Mouse (Mus musculus) intestine, postnatal 0 days (tissue): ENCODE data around the gene Cfd. TPM values are rescaled to one million over a fixed set of nuclear protein-coding genes. Genes with fewer than 3 reads are reported as not detected.

ENCODE experiments used
- ATAC-seq: fragments of 200-750 bp; cut with Nextera tagmentation; 2 replicates; pipeline ENCODE4 v1.8.0; 2017; ENCODE audit warnings: mild to moderate bottlenecking, moderate TSS enrichment, moderate library complexity
- H3K27ac ChIP-seq: fragments of 300-500 bp; sonication (generic); 2 replicates; pipeline ENCODE4 v1.5.1; 2014; ENCODE audit warnings: mild to moderate bottlenecking, low read depth, low read length, moderate library complexity
- H3K27me3 ChIP-seq: fragments of 300-500 bp; sonication (generic); replicated peaks from 2 replicates; pipeline ENCODE4 v1.6.1; 2014; ENCODE audit warnings: low read length, mixed read lengths; ENCODE audit not compliant: control insufficient read depth, insufficient read depth
- H3K36me3 ChIP-seq: fragments of 300-500 bp; sonication (generic); 2 replicates; pipeline ENCODE4 v1.6.1; 2014; ENCODE audit warnings: mild to moderate bottlenecking, moderate library complexity; ENCODE audit not compliant: control insufficient read depth, insufficient read depth
- H3K4me1 ChIP-seq: fragments of 300-500 bp; sonication (generic); replicated peaks from 2 replicates; pipeline ENCODE4 v1.6.1; 2014; ENCODE audit warnings: antibody characterized with exemption, low read length, mixed read lengths; ENCODE audit not compliant: control insufficient read depth, insufficient read depth
- H3K4me2 ChIP-seq: fragments of 300-500 bp; sonication (generic); replicated peaks from 2 replicates; pipeline ENCODE4 v1.6.1; 2014; ENCODE audit warnings: low read depth, mild to moderate bottlenecking, moderate library complexity
- H3K4me3 ChIP-seq: fragments of 300-500 bp; sonication (generic); 2 replicates; pipeline ENCODE4 v1.5.1; 2014; ENCODE audit warnings: low read depth, low read length
- H3K9ac ChIP-seq: fragments of 300-500 bp; sonication (generic); 2 replicates; pipeline ENCODE4 v1.6.1; 2014; ENCODE audit warnings: mild to moderate bottlenecking, low read depth, low read length
- H3K9me3 ChIP-seq: fragments of 300-500 bp; sonication (generic); 2 replicates; pipeline ENCODE4 v1.6.1; 2016; ENCODE audit warnings: mixed run types; ENCODE audit not compliant: control insufficient read depth
- CTCF ChIP-seq: sonication (generic); IDR thresholded peaks from 2 replicates; pipeline ENCODE4 v1.5.1; 2016; ENCODE audit warnings: low read depth, mild to moderate bottlenecking, control low read depth, antibody characterized with exemption, moderate library complexity
- WGBS: fragments of 180-500 bp; shearing (Covaris S2); extraction: QIAGEN DNeasy Blood & Tissue Kit; methylation state at CpG from one replicate; pipeline ENCODE4 v1.1.7; 2014; 5-methylcytosine and 5-hydroxymethylcytosine counted together
- polyA plus RNA-seq: library from polyadenylated mRNA; unstranded; fragments of >200 nt; fragmentation: Nextera tagmentation; extraction: Ambion mirVana; gene quantifications from 2 replicates; pipeline ENCODE4 v1.2.1, GENCODE M21; 2015

Gene Cfd
- polyA plus RNA-seq, 1 experiment from 2014 or later: not detected

DNA sequence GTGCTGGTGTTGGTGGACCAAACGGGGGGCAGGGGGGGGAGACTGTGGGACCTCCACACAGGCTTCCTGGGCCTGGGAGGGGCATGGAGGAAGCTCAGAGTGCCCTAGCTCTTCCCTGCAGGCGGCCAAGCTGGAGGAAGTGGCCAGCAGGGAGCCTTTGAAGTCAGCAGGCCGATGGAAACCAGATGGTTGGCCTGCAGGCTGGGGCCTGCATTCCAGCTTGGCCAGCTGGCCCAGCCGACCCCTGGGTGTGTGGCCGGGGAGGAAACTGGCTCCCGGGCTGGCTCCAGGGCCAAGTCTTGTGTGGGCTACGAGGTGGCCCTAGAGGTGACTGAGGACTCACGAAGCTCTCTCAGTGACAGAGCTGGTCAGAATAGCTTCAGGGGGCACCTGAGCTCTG, 42.1 kb downstream of the Cfd start:
- Histone ChIP-seq H3K36me3 (peaks cover 32% of the 10 kb centered on the region), H3K9me3 (no peaks in the 10 kb centered on the region), H3K4me2 (peak overlapping the region; percentile 27), H3K9ac (0 out of 2 replicates have a peak overlapping the region, but pooled peaks have one; percentile 18), H3K4me3 (no peak overlapping the region), H3K4me1 (peaks cover 18% of the 10 kb centered on the region), H3K27ac (peak overlapping the region; percentile 57; the same call in 1 of the 2 replicates), H3K27me3 (no peaks in the 10 kb centered on the region)
- WGBS: 24% methylated on average over 8 of the region's 8 CpGs
- peak; percentile 26; the same call in 1 of the 2 replicates for TF ChIP-seq CTCF
- ATAC-seq: no peak

DNA sequence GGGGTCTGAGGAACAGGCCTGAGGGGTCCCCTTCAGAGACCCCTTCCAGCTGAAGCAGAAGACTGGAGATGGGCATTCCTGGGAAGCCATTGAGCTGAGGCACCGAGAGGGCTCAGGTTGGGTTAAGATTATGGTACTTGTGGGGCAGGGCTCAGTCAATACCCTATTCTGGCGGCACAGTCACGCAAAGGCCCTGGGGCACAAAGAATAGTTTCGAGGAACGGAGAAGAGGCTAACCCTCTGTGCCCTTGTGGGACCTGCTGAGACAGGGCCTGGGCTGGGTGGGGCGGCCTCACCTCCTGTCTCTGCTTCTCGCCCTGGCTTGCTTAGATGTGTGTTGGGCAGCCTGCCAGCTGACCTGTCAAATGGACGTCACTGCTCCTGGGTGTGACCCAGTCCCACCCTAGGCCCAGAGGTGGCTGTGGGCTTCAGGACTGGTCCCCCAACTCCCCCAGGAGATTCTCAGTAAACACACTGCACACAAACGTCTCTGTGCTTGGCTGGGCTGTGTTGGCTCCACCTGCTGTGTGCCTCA, 42.6 kb downstream of the Cfd start:
- peaks cover 32% of the 10 kb centered on the region for H3K36me3 ChIP-seq
- WGBS: 45% methylated on average over 9 of the region's 9 CpGs
- H3K9ac ChIP-seq: 0 out of 2 replicates have a peak overlapping the region, but pooled peaks have one; percentile 18
- H3K9me3 ChIP-seq: no peaks in the 10 kb centered on the region
- H3K4me2 ChIP-seq: peak overlapping the region; percentile 10
- no peak for TF ChIP-seq CTCF
- no peak for ATAC-seq
- H3K27me3 ChIP-seq: no peaks in the 10 kb centered on the region
- no peak overlapping the region for H3K4me3 ChIP-seq
- H3K4me1 ChIP-seq: peaks cover 21% of the 10 kb centered on the region
- H3K27ac ChIP-seq: peak overlapping the region; percentile 57

DNA sequence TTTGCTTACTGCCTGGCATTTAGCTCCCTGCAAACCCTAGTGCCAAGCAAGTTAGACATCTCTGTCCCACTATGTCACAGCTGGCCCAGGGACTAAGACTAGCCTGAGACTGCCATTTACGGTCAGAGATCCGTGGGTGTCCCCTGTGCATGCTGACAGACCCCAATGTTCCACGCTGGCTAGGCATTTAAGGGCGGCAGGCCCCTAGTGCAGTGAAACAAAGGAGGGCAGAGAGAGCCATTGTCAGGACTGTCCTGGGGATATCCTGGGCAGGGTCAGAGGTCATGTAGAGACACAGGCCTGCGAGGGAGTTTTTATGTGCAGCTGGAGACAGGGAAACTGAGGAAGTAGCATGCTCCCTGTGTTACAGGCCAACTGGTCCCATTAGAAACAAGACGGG, 43.2 kb downstream of the Cfd start:
- Histone ChIP-seq H3K36me3 (peaks cover 36% of the 10 kb centered on the region), H3K4me3 (no peak overlapping the region), H3K27ac (peak overlapping the region; percentile 57; the same call in 1 of the 2 replicates), H3K27me3 (no peaks in the 10 kb centered on the region), H3K4me1 (peaks cover 20% of the 10 kb centered on the region), H3K9me3 (no peaks in the 10 kb centered on the region), H3K4me2 (peak overlapping the region; percentile 10; the same call in 1 of the 2 replicates), H3K9ac (no peak overlapping the region)
- no peak for TF ChIP-seq CTCF
- 64% methylated on average over 6 of the region's 6 CpGs for whole genome bisulfite sequencing
- no peak for ATAC-seq

DNA sequence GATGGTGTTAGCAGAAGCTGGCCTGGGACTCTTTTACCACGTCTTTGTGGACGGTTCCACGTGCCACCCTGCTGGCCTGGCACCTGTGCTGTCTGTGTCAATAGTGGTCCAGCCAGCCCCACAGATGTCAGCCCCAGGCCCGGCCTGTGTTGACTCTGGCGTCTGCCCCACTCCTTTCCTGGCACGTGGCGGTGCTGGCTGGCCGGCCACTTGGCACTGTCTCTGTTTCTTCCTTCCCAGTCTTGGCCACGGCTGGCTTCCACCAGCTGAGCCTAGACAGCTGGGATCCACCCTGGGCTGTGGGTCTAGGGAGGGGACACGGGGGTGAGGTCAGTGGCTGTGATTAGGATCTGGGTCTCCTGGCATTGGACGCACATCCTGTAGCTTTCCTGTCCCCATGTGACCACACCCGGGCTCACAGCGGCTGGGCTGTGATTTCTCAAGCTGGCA, 43.6 kb downstream of the Cfd start:
- Histone ChIP-seq H3K9ac (no peak overlapping the region; the same call in 1 of the 2 replicates), H3K4me1 (peaks cover 18% of the 10 kb centered on the region), H3K27ac (peak overlapping the region; percentile 62), H3K9me3 (no peaks in the 10 kb centered on the region), H3K4me3 (no peak overlapping the region), H3K27me3 (no peaks in the 10 kb centered on the region), H3K36me3 (peaks cover 40% of the 10 kb centered on the region), H3K4me2 (no peak overlapping the region; the same call in 1 of the 2 replicates)
- ATAC-seq: no peak
- TF ChIP-seq CTCF: no peak
- WGBS: 29% methylated on average over 13 of the region's 13 CpGs

DNA sequence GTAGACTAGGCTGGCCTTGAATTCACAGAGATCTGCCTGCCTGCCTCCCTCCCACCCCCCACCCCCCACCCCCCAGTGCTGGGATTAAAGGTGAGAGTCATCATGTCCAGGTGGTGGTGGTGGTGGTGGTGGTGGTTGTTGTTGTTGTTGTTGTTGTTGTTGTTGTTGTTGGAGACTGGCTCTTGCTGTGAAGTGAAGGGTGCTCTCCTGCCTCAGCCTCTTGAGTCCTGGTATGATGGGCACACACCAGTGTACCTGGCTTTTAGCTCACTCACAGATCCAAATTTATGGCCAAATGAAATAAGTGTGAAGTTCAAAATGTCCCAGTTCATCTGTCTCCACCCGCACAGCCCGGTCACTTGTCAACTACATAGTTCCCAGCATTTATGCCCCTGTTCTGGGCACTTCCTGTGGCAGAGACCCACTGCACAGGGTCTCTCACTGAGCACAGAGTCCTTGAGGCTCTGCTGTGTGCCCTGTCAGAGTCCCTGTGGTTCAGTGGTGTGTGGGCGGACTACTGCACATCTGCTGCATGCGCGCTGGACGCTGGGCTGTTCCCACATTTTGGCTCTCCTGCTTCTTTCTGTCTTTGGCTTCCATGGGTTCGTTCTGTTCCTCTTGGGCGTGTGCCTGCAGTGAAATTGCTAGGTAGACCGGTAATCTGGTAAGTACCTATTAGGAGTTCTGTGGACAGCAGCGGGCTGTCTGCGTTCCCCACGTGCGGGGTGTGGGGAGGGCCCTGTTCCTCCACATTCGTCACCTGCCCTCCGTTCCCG, 44.3 kb downstream of the Cfd start:
- no peak overlapping the region for H3K9ac ChIP-seq
- no peaks in the 10 kb centered on the region for H3K27me3 ChIP-seq
- H3K4me3 ChIP-seq: no peak overlapping the region
- ATAC-seq: no peak
- H3K4me1 ChIP-seq: peaks cover 24% of the 10 kb centered on the region
- H3K4me2 ChIP-seq: no peak overlapping the region; the same call in 1 of the 2 replicates
- peak overlapping the region; percentile 62 for H3K27ac ChIP-seq
- TF ChIP-seq CTCF: no peak
- WGBS: 78% methylated on average over 16 of the region's 16 CpGs
- peaks cover 40% of the 10 kb centered on the region for H3K36me3 ChIP-seq
- no peaks in the 10 kb centered on the region for H3K9me3 ChIP-seq

DNA sequence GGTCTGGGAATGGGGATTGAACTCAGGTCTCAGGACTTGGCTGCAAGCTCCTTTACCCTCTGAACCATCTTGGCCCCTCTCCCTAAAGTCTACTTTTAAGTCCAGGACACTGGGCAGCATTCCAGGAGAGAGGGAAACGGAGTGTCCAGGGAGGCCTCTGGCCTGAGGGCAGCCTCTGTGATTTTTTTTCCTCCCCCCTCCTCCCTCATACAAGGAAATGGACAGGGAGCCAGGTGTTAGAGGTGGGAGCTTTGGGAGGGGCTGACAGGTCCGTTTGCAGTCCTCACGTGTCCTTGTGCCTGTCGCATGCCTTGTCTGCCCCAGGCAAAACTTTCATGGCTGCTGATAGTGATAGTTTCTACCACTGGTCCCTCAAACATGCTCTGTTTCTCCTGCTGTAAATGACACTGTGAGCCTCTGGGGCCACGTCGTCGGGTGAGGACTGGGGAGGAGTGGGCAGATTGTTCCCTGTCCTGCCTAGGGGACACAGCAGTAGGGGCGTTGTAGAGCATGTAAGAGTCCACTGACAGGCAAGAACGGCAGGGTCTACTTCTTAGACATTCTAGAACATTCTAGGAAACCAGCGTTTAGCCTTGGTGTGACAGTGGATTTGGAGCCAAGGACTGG, 45.7 kb downstream of the Cfd start:
- TF ChIP-seq CTCF: no peak
- peaks cover 26% of the 10 kb centered on the region for H3K4me1 ChIP-seq
- H3K27me3 ChIP-seq: no peaks in the 10 kb centered on the region
- peak overlapping the region; percentile 89 for H3K27ac ChIP-seq
- peaks cover 35% of the 10 kb centered on the region for H3K36me3 ChIP-seq
- H3K4me3 ChIP-seq: no peak overlapping the region
- H3K9ac ChIP-seq: no peak overlapping the region
- WGBS: 23% methylated on average over 10 of the region's 10 CpGs
- no peaks in the 10 kb centered on the region for H3K9me3 ChIP-seq
- peak; percentile 25 for ATAC-seq
- H3K4me2 ChIP-seq: peak overlapping the region; percentile 55
